Mouse (Mus musculus) thymus, adult 2 months (tissue): ENCODE results near the gene Syt7. TPM values are rescaled to one million over a fixed set of nuclear protein-coding genes. Genes with fewer than 3 reads are reported as not detected.

Experiments
- DNase-seq: peaks from one replicate; pipeline ENCODE4 v3.0.0; 2021
- H3K27ac ChIP-seq: fragments of 200-500 bp; 2 replicates; pipeline ENCODE4 v1.5.1; 2012; ENCODE audit warnings: low read length, control low read depth; ENCODE audit not compliant: control insufficient read depth, insufficient read depth
- H3K27me3 ChIP-seq: fragments of 200-500 bp; 2 replicates; pipeline ENCODE4 v1.6.1; 2012; ENCODE audit warnings: mild to moderate bottlenecking, low read length, moderate library complexity, mixed read lengths; ENCODE audit not compliant: control insufficient read depth, insufficient read depth
- H3K36me3 ChIP-seq: fragments of 200-500 bp; 2 replicates; pipeline ENCODE4 v1.6.1; 2012; ENCODE audit warnings: mild to moderate bottlenecking, low read length, moderate library complexity; ENCODE audit not compliant: control insufficient read depth, insufficient read depth
- H3K4me1 ChIP-seq: fragments of 200-500 bp; replicated peaks from 2 replicates; pipeline ENCODE4 v1.6.1; 2012; ENCODE audit warnings: low read length; ENCODE audit not compliant: control insufficient read depth, insufficient read depth
- H3K4me3 ChIP-seq: fragments of 200-500 bp; 2 replicates; pipeline ENCODE4 v1.5.1; 2012; ENCODE audit warnings: mild to moderate bottlenecking, low read length, control low read depth, moderate library complexity; ENCODE audit not compliant: control insufficient read depth, insufficient read depth
- CTCF ChIP-seq: fragments of 200-500 bp; IDR thresholded peaks from 2 replicates; pipeline ENCODE4 v1.5.1; 2012; ENCODE audit warnings: mild to moderate bottlenecking, control low read depth, low read length, moderate library complexity, borderline replicate concordance; ENCODE audit not compliant: control insufficient read depth, poor library complexity, insufficient read depth; ENCODE audit errors: extremely low read depth
- POLR2A ChIP-seq: fragments of 200-500 bp; IDR thresholded peaks from 2 replicates; pipeline ENCODE4 v1.6.1; 2012; ENCODE audit warnings: mild to moderate bottlenecking, low read length, control low read depth, moderate library complexity; ENCODE audit not compliant: control insufficient read depth, poor library complexity, insufficient read depth; ENCODE audit errors: extremely low read depth
- WGBS: fragments of 180-500 bp; shearing (Covaris S2); methylation state at CpG from one replicate; pipeline ENCODE4 v1.1.7; 2018; 5-methylcytosine and 5-hydroxymethylcytosine counted together
- polyA plus RNA-seq: library from polyadenylated mRNA; depleted of rRNA; stranded (reverse); fragments of >200 nt; gene quantifications from 2 replicates; pipeline ENCODE4 v1.2.3, GENCODE M21; 2012

Syt7 gene
- polyA plus RNA-seq, 1 experiment = 1.8 TPM

DNA sequence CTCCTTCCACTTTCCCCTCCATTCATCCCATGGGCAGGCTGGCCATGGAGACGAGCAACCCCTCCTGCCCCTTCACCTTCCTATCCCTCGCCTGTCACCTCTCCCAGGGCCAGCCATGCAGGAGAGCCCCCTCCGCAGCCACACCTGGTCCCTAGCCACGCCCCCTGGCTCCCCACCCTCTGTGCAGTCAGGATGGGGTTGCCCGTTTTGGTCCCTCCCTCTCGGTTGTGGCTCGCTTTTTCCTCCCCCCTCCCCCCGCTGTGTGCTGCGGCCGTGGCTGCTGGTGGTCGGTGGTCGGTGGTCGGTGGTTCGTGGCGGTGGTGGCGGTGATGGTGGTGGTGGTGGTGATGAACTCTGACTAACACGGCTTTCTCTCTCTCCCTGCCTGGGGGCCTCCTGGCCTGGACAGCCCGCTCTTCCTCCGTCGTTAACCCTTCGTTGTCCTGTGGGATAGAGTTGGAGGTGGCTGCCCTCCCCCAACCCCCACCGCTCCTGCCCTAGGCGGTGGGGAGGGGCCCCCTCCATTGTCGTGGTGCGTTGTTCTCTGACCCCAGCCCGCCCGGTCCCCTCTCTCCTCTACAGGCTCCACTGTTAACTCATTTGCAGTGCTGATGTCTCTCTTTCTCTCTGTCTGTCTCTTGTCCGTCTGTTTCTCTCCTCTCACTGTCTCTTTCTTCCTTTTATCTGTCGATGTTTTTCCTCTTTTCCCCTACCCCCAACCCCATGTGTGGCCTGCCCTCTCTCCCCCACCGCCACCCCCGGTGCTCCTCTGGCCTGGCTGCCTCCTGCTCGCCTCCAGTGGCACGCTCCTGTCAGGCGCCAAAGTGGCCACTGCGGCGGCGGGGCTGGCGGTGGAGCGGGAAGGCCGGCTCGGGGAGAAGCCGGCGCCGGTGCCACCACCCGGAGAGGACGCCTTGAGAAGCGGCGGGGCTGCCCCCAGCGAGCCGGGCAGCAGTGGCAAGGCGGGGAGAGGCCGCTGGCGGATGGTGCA is 33.4 kb downstream of the Syt7 start:
- no peaks in the 10 kb centered on the region for H3K4me1 ChIP-seq
- WGBS = 10% methylated on average over 53 of the region's 53 CpGs
- H3K27me3 ChIP-seq = no peaks in the 10 kb centered on the region
- no peak overlapping the region for H3K4me3 ChIP-seq
- H3K36me3 ChIP-seq = no peaks in the 10 kb centered on the region
- TF ChIP-seq CTCF (no peak), POLR2A (no peak)
- no peak for DNase-seq
- no peak overlapping the region for H3K27ac ChIP-seq

DNA sequence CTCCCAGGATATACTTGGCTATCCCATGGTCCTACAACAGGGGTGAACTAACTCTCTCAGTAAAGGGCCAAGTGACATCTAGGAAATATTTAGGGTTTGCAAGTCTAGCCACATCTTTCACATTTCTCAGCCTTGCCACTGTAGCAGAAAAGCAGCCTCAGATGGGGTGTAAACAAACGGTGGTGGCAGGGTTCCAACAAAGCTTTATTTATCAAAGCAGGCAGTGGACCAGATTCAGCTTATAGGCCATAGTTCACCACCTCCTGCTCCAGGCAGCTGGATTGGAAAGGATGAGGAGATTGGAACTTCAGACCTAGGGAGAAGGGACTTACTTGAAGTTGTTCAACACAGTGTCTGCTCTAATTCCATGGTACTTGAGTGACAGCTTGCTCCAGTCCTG is 35.9 kb downstream of the Syt7 start:
- H3K4me3 ChIP-seq = no peak overlapping the region
- no peak for DNase-seq
- no peak overlapping the region for H3K27ac ChIP-seq
- 68% methylated on average over 1 of the region's 1 CpGs for WGBS
- TF ChIP-seq POLR2A (no peak), CTCF (no peak)
- H3K4me1 ChIP-seq = no peaks in the 10 kb centered on the region
- H3K27me3 ChIP-seq = no peaks in the 10 kb centered on the region
- no peaks in the 10 kb centered on the region for H3K36me3 ChIP-seq

DNA sequence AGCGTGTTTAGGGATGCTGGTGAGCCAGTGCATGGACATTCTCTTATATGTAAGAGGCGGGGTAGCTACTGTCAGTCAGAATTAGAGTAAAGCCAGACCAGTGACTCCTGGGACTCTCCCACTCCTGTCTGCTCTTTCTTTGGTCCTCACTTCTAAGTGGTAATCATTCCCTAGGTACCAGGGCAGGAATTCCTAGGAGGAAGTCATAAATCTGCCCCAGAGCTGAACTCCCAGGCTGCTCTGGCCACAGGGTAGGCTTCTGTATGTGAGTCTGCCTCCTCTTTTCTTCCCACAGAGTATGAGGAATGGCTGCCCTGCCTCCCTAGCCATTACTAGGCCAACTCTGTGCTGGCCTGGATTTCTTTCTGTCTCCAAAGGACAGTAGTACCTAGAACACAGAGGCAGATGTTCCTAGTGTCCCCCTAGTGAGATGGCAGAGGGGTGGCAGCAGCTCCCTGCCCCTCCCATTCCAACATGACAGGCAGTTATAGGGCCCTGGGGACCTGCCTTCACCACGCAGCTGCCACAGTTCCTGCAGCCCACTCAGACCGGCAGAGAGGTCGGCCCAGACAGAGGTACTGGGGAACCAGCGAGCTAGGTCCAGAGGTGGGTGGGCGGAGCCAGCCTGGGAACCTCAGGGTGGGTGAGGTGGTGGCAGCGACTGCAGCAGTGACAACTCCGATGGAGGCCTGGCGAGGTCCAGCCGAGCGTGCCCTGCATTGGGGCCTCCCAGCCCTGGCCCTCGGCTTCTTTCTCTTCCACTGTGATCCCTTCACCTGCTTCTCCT is 36.8 kb downstream of the Syt7 start:
- WGBS = 54% methylated on average over 13 of the region's 13 CpGs
- no peaks in the 10 kb centered on the region for H3K36me3 ChIP-seq
- no peak for DNase-seq
- TF ChIP-seq CTCF = no peak
- TF ChIP-seq POLR2A = no peak
- no peaks in the 10 kb centered on the region for H3K27me3 ChIP-seq
- H3K4me1 ChIP-seq = no peaks in the 10 kb centered on the region
- H3K27ac ChIP-seq = no peak overlapping the region
- H3K4me3 ChIP-seq = no peak overlapping the region

DNA sequence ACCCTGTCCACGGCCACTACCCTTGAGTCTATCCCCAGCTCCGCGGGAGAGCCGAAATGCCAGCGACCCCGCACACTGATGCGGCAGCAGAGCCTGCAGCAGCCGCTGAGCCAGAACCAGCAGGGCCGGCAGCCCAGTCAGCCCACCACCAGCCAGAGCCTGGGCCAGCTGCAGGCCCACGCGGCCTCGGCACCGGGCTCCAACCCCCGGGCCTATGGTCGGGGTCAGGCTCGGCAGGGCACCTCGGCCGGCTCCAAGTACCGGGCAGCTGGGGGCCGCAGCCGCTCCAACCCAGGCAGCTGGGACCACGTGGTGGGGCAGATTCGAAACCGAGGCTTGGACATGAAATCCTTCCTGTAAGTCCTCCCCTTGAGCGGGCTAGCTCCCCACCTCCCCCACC is 37.4 kb downstream of the Syt7 start:
- Histone ChIP-seq H3K4me1 (no peaks in the 10 kb centered on the region), H3K27ac (no peak overlapping the region), H3K36me3 (no peaks in the 10 kb centered on the region), H3K4me3 (no peak overlapping the region), H3K27me3 (no peaks in the 10 kb centered on the region)
- no peak for DNase-seq
- WGBS = 58% methylated on average over 25 of the region's 25 CpGs
- TF ChIP-seq CTCF = no peak
- TF ChIP-seq POLR2A = no peak

DNA sequence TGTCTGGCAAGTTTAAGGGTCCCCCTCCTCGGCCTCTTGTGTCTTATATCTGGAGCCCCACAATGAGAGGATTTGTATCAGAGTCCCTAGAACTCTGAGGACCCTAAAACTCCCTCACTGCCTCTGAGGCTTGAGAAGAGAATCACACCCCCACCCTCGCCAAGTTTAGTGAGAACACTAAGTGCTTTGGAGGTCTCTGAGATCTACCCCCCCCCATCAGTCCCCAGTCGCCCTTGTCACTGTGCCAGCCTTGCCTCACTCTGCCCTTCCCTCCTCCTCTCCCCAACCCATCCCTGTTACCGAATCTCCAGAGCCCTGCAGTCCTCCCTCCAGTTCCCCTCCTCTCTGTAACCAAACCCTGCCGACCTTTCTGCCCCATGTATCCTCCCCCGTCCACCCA is 37.9 kb downstream of the Syt7 start:
- no peak overlapping the region for H3K4me3 ChIP-seq
- TF ChIP-seq POLR2A (no peak), CTCF (no peak)
- H3K4me1 ChIP-seq = no peaks in the 10 kb centered on the region
- no peaks in the 10 kb centered on the region for H3K27me3 ChIP-seq
- no peak for DNase-seq
- 71% methylated on average over 6 of the region's 6 CpGs for WGBS
- no peak overlapping the region for H3K27ac ChIP-seq
- H3K36me3 ChIP-seq = no peaks in the 10 kb centered on the region

DNA sequence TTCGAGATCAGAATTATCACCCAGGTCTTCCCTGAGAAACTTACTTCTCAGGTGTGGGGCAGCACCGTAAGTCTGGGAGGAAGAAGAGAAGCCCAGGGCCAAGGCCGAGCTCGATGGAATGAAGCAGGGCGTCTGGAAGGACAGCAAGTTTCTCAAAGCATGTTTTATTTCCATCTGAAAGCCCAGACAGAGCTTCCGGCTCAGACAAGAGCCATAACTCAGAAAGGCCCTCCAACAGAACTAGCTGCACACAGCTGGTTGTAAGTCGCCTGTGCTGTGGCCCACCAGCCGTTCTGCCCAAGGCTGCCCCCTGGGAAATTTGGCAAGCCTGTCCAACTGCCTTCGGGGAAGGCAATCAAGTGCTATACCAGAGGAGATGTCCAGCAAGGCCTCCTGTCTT is 38.5 kb downstream of the Syt7 start:
- Histone ChIP-seq H3K36me3 (no peaks in the 10 kb centered on the region), H3K27ac (no peak overlapping the region), H3K27me3 (no peaks in the 10 kb centered on the region), H3K4me1 (no peaks in the 10 kb centered on the region), H3K4me3 (no peak overlapping the region)
- no peak for DNase-seq
- WGBS = 88% methylated on average over 9 of the region's 9 CpGs
- TF ChIP-seq POLR2A (no peak), CTCF (no peak)

DNA sequence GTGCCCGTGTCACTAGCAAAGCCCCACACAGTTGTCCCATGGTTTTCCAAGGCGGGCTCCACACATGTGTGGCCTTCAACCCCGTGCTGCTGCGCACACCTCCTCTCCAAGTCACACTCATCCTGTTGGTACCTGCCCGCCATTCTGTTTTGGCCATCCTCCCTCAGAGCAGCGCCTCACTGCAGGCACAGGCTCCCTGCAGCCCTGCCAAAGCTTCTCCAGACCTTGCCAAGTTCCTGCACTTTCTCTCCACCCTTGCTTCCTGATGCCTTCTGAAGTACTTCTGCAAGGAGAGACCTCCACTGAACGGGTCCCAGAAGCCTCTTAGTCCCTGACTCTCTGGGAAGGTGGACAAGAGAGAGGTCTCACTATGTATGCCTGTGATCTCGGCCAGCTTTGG is 40.5 kb downstream of the Syt7 start:
- Histone ChIP-seq H3K27me3 (no peaks in the 10 kb centered on the region), H3K27ac (no peak overlapping the region), H3K4me1 (no peaks in the 10 kb centered on the region), H3K4me3 (no peak overlapping the region), H3K36me3 (no peaks in the 10 kb centered on the region)
- no peak for TF ChIP-seq CTCF
- TF ChIP-seq POLR2A = no peak
- DNase-seq = no peak
- WGBS = 79% methylated on average over 8 of the region's 8 CpGs
